Mouse (Mus musculus): Measurements from ENCODE around the gene Pdzk1.

Pdzk1 gene

GRCm38 (mm10) chr3:96883690-96884089 lies 54.6 kb downstream of the Pdzk1 start:
- no peak for DNase-seq (ENCODE audit: low read depth)

DNA sequence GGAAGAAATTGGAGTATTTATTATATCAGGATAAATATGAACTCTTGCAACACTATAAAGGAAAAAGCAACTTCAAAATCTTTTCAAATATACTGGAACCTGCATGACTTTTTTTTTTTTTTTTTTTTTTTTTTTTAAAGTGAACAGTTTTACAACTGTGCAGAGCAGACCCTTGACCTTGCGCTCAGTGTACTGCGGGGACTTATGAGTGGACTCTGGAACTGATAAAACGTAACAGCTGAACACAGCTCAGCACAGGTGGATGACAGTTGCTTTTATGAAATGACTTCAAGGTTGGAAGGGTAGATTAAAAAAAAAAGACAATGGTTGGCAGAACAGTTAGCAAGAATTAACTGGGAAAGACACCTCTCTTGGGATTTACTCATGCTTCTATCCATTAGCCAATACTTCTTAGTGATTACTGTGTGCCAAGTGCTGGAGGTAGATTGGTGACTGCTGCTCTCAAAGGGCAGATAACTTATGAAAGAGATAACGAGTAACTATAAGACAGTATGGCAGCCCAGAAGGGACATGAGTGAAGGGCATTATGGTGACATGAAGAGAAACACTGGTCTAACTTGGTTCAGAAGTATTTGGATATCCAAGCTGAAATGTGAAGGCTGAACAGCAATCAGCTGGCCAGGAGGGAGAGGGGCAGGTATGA lies 73.4 kb downstream of the Pdzk1 start:
- DNase-seq (ENCODE audit: low read depth): no peak

DNA sequence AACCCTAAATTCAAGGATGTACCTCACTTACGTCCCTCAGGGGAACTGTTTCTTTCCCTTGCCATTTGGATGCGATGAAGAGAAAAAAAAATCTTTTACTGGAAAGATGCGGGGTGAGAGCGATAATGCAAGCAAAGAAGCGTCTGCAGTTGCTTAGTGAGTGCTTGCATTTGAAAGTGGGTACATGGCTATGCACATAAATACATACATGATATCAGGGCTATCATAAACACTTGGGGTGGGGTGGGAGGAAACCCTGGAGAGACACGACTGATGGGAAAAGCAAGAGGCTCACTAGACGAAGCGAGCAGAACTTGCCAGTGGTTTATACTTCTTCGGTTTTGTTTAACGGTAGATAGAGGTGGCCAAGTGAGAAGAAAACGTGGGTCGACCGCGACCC lies 75.3 kb downstream of the Pdzk1 start, which contains the start of gene Gja5:
TSS of gene Gja5 (plus strand) at position 301 of the 400 bp plus-strand sequence.
- DNase-seq (ENCODE audit: low read depth): no peak

DNA sequence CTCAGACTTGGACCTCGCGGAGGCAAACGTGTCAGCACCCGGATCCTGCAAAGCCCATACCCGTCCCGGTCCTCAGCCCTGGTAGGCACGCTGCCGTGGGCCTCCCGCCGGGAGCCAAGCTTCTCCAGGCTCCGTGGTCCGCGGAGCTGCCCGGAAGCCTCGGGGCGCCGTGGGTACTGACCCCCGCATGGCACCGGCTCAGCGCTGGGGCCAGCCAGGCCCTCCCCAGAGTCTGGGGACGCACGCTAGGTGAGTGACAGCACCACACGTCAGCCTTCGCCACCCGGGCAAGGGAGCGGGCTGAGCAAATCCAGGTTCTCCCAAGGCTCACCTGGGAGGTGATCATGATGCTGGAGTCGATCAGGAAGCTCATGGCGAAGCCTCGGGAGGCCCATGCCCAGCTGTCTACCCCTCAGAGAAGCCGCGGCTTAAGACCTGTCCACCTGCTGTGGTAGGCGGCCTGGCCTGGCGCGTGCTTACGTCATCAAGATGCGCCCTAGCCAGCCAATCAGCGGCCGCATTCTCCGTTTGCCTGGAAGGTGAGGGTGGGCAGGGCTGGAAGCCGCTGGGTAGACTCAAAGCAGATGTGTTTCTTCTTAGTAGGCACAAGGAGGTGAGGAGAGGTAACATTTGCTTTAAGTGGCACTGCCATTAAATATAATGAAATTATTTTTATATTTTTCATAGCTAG lies 75.9 kb downstream of the Pdzk1 start, which contains the start of gene Gpr89:
TSS of gene Gpr89 (minus strand) at position 496 of the 691 bp plus-strand sequence.
- peak; percentile 94 for DNase-seq (ENCODE audit: low read depth)

DNA sequence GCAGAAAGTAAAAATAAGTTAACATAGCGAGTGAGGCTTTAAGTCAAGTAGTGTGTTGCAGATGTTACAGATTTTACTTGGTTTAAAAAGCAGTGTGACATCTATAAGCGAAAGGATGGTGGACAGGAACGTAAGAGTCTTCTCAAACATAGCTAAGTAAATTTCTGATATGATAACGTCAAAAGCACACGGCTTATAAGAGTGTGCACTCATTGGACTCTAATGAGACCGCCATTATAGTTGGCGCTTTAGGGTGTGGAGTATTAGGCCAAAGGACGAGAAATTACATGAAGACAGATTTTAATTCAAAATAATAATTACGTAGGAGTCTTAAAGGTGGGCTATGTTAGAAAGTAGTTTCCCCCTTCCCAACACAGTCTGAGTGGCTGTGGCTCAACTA lies 76.5 kb downstream of the Pdzk1 start:
- DNase-seq (ENCODE audit: low read depth): no peak

Measured in naive thymus-derived CD4-positive, alpha-beta T cell, adult 2 months (primary cell).